ENCODE assay signal across 7 mouse cellular contexts in the genomic region with DNA sequence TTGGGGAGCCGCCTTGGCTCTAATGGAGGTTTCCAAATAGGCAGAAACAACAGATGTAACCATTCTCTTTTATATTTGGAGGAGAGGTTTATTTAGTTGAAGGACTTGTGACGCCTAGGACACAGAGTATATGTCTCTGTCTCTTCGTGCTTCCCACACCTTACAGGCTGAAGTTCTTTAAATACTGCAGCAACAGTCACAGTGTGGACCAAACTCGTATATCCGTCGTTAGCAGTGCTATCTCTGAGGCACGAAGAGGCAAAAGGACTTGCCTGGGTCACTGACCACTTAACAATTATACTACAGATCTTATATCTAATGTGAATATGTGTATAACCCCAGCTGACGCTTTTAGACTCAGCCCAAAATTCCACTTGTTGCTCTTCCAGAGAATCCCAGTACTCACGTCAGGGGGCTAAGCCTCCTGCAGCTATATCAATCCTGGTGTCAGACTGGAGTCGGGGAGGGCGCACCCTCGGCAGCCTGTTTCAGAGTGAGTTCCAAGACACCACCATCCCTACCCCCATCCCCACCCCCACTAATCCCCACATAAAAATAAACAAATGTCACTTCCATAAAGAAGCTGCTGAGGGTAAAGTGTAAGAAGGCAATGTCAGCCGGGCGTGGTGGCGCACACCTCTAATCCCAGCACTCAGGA. TPM values are rescaled to one million over a fixed set of nuclear protein-coding genes. Genes with fewer than 3 reads are reported as not detected.
DNase-seq lines count a peak whose midpoint lies in the region; ATAC-seq lines count a peak whose summit lies in the region.

No protein-coding gene starts in this region.

- ATAC-seq in megakaryocyte, adult 5-6 weeks (ENCODE audit: poor library complexity, severe bottlenecking) = no peak
- ATAC-seq in embryonic facial prominence, embryonic 13.5 days (ENCODE audit: insufficient number of reproducible peaks, insufficient read depth, low FRiP score, low TSS enrichment, low read depth) = peak; percentile 57
- ATAC-seq in hindbrain, embryonic 15.5 days (ENCODE audit: low FRiP score, low read depth) = peak; percentile 84
- peak; percentile 86 for ATAC-seq in midbrain, embryonic 15.5 days (replicated peaks)

- peak overlapping the region; percentile 94 for H3K4me3 ChIP-seq in megakaryocyte, embryonic 14.5 days (replicated peaks)
- H3K4me3 ChIP-seq in embryonic facial prominence, embryonic 13.5 days = peak overlapping the region; percentile 84
- peak overlapping the region; percentile 99 for H3K4me3 ChIP-seq in hindbrain, embryonic 15.5 days
- peak overlapping the region; percentile 79 for H3K4me3 ChIP-seq in midbrain, embryonic 15.5 days

- H3K4me1 ChIP-seq in megakaryocyte, embryonic 14.5 days = peaks cover 18% of the 10 kb centered on the region
- peaks cover 11% of the 10 kb centered on the region for H3K4me1 ChIP-seq in embryonic facial prominence, embryonic 13.5 days
- peaks cover 17% of the 10 kb centered on the region for H3K4me1 ChIP-seq in hindbrain, embryonic 15.5 days (replicated peaks)
- peaks cover 13% of the 10 kb centered on the region for H3K4me1 ChIP-seq in midbrain, embryonic 15.5 days

- H3K27ac ChIP-seq in embryonic facial prominence, embryonic 13.5 days = peak overlapping the region; percentile 45; the same call in 1 of the 2 replicates
- peak overlapping the region; percentile 79 for H3K27ac ChIP-seq in hindbrain, embryonic 15.5 days (replicated peaks)
- peak overlapping the region; percentile 77 for H3K27ac ChIP-seq in midbrain, embryonic 15.5 days

- no peaks in the 10 kb centered on the region for H3K9me3 ChIP-seq in megakaryocyte, embryonic 14.5 days
- no peaks in the 10 kb centered on the region for H3K9me3 ChIP-seq in embryonic facial prominence, embryonic 13.5 days
- no peaks in the 10 kb centered on the region for H3K9me3 ChIP-seq in hindbrain, embryonic 15.5 days
- H3K9me3 ChIP-seq in midbrain, embryonic 15.5 days = no peaks in the 10 kb centered on the region

- DNase-seq in urinary bladder, postnatal 36 days (ENCODE audit: low spot score in 2 of 2) = no peak
- no peak for DNase-seq in spleen, postnatal 4 days (ENCODE audit: low spot score in 2 of 2)

- peaks cover 16% of the 10 kb centered on the region for H3K36me3 ChIP-seq in megakaryocyte, embryonic 14.5 days (replicated peaks; ENCODE audit: low read length)
- peaks cover 11% of the 10 kb centered on the region for H3K36me3 ChIP-seq in embryonic facial prominence, embryonic 13.5 days
- no peaks in the 10 kb centered on the region for H3K36me3 ChIP-seq in hindbrain, embryonic 15.5 days
- H3K36me3 ChIP-seq in midbrain, embryonic 15.5 days (replicated peaks) = no peaks in the 10 kb centered on the region

- H3K4me2 ChIP-seq in embryonic facial prominence, embryonic 13.5 days = peak overlapping the region; percentile 72
- H3K4me2 ChIP-seq in hindbrain, embryonic 15.5 days = peak overlapping the region; percentile 87
- H3K4me2 ChIP-seq in midbrain, embryonic 15.5 days = peak overlapping the region; percentile 75

- 32% methylated on average over 15 of the region's 15 CpGs for WGBS in embryonic facial prominence, embryonic 13.5 days
- WGBS in hindbrain, embryonic 15.5 days = 29% methylated on average over 15 of the region's 15 CpGs
- 32% methylated on average over 15 of the region's 15 CpGs for WGBS in midbrain, embryonic 15.5 days

- peak overlapping the region; percentile 87 for H3K9ac ChIP-seq in embryonic facial prominence, embryonic 13.5 days
- H3K9ac ChIP-seq in hindbrain, embryonic 15.5 days = peak overlapping the region; percentile 81
- peak overlapping the region; percentile 71 for H3K9ac ChIP-seq in midbrain, embryonic 15.5 days

- peaks cover 4% of the 10 kb centered on the region for H3K27me3 ChIP-seq in megakaryocyte, embryonic 14.5 days (replicated peaks)
- no peaks in the 10 kb centered on the region for H3K27me3 ChIP-seq in embryonic facial prominence, embryonic 13.5 days
- no peaks in the 10 kb centered on the region for H3K27me3 ChIP-seq in hindbrain, embryonic 15.5 days
- H3K27me3 ChIP-seq in midbrain, embryonic 15.5 days (replicated peaks) = no peaks in the 10 kb centered on the region

RNA-seq across cellular contexts. Expression of a gene that starts 0.5 kb away (rescaled TPM):
- polyA plus RNA-seq in megakaryocyte, embryonic 14.5 days (2012; ENCODE audit: insufficient read depth, low replicate concordance) = 0.18 TPM in 1 of 2 replicates, not detected in the other
- 4.6 and 6.5 TPM in 2 replicates for total RNA-seq in megakaryocyte, adult 5-6 weeks (2015)
- total RNA-seq in megakaryocyte, adult 5-6 weeks (2017) = 4.1 and 8.5 TPM in 2 replicates
- 15.4 and 18.5 TPM in 2 replicates for polyA plus RNA-seq in embryonic facial prominence, embryonic 13.5 days (2015; fragmentation: Nextera tagmentation; extraction: Ambion mirVana)
- 11.9 and 12.9 TPM in 2 replicates for polyA plus RNA-seq in hindbrain, embryonic 15.5 days (2015; fragmentation: Nextera tagmentation; extraction: Ambion mirVana)
- 14.5 and 16.1 TPM in 2 replicates for polyA plus RNA-seq in midbrain, embryonic 15.5 days (2015; fragmentation: Nextera tagmentation; extraction: Ambion mirVana)

Comparison
In these comparisons a context has a peak if more than half of its experiments do, and no peak if none do; other contexts are left out.
1. RNA of a gene that starts 0.5 kb away (polyA plus RNA-seq): 14.5 to 16.1 TPM in midbrain, embryonic 15.5 days, 15.4 to 18.5 TPM in embryonic facial prominence, embryonic 13.5 days and 11.9 to 12.9 TPM in hindbrain, embryonic 15.5 days; 0.18 TPM in megakaryocyte, embryonic 14.5 days; every median in the first group is over 10 times any median in the second.
2. Peak in every context shown above with its lines, with median percentiles within 50 percentile points of each other: H3K4me3 ChIP-seq, H3K27ac ChIP-seq, H3K4me2 ChIP-seq and H3K9ac ChIP-seq.